Mouse (Mus musculus) cerebellum, adult 11-12 months (tissue): Measurements from ENCODE around the gene Ppif.

Experiments
- DNase-seq: peaks from one replicate; pipeline ENCODE4 v3.0.0; 2022

The Ppif gene

DNA sequence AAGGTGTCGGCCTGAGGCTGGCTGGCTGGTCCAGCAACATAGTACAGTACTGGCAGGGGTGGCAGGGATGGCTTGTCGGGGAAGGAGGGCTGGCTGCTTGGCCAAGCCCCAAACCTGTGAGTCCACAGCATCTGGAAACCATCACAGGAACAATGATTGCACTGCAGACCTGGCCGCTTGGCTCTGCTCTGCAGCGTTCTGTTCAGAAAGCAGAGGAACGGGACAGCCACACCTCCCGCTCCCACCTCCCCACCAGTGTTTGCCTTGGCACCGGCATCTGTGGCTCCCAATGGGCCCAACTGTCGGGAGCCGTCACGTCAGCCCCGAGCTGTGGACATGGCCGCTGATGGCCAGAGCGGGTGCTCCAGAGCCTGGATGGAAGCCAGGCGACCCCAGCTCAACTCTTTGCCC is 44.6 kb downstream of the Ppif start:
- DNase-seq: no peak

DNA sequence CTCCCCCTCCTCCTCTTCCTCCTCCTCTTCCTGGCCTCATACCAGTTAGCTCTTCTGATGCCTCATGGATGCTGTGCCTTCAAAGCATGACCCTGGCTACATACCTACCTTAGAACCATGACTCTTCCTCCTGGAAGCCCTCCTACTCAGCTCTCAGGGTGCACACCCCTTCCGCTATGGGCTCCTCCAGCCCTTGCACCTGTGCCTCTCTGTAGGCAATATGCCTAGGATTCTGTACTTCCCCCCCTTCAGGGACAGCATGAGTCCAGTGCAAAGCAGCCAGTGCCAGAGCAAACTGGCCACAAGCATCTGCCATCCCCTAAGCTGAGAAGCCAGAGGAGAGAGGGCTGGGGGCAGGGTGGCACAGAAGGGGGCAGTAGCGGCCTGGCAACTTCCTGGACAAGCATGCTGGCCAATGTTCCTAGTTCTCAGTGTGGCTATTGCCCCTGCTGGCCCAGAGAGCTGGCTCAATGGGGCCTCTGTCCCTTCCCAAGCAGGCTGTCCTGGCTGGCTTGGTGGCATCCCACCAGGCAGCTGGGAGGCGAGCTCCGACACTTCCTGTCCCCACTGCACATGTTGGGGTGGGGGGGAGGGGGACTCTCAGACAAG is 46.1 kb downstream of the Ppif start:
- peak; percentile 75 for DNase-seq

DNA sequence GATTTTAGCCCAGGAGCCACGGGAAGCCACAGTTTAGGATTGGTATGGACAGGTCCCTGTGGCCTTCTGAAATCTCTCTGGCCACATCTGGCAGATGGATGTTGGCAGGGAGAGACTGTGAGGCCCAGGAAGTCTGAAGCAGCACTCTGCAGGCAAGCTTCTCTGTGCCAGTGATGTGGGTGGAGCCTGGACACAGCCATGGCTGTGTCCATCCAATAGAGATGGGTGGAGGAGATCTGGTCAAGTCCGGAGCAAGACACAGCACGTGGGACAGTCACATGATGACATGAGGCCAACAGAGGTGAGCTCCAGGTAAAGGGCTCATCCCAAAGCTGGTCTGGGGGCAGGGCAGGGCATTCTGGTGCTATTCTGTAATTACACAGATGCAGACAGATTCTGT is 47.3 kb downstream of the Ppif start:
- DNase-seq: no peak

DNA sequence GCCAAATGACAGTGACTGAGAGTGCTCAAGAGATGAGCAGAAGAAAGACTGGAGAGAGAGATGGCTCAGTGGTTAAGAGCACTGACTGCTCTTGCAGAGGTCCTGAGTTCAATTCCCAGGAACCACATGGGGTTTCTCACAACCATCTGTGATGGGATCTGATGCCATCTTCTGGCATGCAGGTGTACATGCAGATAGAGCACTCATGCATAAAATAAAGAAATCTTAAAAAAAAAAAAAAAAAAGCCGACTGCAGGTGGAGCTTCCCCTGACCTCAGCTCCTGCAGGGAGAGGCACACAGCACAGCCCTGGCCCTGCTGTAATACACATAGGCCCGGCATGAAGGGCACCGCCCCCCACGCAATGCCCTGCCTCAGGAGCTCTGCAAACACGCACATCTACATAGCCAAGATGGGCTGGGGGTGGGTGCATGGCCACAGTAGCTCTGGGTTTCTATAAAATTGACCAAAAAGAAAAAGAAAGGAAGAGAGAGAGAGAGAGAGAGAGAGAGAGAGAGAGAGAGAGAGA is 48.0 kb downstream of the Ppif start:
- no peak for DNase-seq

DNA sequence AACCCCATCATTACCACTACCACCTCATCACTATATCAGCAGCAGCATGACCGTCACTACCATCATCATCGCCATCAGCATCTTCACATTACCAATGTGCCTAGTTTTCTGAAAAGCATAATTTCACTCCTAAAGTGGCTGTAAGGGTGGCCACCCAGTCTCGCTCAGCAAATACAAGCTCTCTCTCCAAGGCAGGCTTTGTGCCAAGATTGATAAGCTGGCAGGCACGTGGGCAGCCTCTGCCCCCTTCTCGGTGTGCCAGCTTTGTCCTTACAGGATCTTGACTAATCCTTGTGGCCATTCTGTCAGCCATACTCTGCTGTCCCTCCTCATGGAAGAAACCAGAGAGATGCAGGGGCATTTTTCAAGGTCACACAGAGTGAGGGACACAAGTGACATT is 49.0 kb downstream of the Ppif start:
- no peak for DNase-seq

DNA sequence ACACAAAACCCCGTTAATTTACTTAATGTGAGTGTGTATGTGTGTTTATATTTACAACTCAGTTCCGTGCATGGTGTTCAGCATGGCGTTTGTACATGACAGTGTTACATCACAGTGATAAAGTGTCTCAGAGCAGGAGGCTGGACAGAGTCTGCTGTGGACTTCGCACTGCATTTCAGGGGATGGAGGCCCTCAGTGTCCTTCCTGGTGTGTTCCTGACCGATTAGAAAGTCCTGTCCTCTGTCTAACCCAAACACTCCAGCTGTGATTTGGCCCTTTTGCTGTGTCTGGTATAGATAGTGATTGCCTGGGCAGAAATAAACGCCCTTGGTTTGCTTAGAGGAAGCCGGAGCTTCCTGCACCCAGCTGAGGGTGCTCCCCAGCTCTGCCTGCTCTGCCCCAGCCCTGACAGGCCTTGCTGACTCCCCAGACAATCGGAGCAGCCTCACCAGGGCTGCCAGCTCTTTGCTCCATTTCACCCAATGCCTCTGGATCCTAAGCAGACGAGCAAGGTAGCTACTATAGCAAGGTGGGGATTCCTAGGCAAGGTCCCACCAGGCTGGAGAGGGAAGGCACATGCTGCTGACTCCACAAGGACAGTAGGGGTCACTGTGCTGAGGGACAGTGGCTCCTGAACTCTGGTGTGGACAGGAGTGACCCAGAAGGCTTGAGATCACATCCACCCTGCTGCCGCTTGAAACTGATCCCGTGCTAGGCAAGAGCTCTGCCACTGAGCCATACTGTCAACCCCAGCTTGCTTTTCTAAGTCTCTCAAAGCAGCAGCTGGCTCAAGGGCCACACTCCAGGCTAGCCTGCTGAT is 51.6 kb downstream of the Ppif start:
- DNase-seq: no peak

DNA sequence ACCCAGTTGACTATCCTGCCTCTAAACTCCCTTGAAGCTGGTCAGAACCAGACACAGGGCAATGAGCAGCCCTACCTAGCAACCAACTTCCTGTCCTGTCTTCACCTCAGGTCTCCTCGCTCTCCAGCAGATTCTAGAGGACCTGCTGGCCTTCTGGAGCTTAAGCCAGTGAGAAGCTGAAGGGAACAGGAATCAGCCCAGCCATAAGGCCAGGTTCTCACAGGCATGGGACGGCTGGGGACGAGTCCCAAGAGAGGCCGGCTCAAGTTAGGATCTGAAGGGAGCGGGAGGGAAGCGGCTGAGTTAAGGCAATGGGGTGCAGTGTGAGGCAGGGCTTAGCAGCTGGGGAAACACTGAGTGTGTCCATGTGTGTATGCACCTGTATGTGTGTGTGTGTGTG is 52.4 kb downstream of the Ppif start:
- no peak for DNase-seq

DNA sequence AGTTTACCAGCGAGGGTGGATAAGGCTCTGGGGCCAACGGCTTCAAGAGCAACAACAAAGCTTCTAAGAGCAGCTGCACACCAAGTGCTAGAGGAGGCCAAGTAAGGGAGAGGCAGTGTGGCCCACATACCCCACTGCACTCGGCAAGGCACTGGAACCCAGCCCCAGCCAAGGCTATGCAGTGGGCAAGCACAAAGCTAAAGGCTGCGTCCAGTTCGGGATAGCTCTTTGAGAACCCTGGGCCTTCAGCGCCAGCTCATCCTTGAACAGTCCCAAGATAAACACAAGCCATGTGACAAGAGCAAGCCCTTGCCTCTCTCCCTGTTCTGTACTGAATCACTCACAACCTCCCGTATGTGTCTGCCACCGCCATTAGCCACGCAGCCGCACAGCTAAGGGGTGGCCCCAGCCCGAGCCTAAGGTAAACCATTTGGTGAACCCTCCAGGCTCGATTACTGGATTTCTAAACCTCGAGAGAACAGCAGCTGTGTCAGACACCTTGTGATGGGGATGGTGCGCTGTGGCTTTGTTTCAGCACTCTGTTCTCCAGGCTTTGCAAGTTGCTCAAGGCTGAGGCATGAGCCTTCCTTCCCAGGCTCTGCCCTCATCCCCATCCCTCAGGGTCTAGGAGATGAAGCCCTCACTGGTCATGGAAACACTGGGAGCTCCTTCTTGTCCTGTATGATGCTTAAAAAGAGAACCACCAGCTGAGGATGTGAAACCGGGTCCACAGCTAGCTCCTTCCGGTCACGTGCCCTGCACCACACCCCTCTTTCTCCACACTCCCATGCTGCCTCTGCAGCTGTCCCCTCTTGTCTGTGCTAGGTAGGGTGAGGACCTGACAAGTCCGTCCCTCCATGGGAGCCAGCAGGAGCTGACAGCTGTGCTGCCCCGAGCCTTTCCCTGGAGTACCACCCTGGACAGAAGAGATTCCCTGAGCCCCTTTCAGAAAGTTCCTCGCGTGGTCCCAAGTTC is 53.3 kb downstream of the Ppif start:
- DNase-seq: no peak

DNA sequence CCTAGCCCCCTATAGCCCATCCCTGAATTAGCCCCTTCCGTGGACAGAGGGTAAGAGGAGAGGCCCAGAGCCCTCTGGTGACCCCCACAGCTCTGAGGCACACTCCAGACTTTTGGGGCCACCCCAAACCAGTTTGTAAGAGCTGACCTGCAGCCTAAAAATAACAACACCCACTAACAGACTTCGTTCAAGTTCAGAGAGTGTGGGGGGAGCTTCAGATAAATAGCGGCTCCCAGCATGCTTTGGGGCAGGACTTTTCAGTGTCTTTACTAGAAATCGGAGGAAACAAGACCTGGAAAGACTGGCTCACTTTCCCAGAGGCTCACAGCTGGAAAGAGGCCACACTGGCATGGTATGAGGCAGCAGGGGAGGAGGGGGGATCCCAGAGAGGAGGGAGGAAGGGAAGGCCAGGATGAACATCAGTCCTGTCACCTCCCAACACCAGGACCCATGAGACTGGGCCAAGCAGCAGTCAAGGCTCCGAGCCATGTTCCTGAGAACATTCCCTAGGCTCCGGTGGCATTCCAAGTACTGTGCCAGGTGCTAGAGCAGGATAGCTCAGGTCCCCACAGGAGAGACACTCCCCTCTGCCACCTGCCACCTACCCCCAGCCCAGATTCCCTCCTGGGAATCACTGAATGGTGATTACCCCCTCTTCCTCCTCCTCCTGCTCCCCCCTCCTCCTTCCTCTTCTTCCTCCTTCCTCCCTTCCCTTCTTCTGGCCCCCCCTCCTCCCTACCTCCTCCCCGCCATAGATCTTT is 54.2 kb downstream of the Ppif start:
- no peak for DNase-seq

DNA sequence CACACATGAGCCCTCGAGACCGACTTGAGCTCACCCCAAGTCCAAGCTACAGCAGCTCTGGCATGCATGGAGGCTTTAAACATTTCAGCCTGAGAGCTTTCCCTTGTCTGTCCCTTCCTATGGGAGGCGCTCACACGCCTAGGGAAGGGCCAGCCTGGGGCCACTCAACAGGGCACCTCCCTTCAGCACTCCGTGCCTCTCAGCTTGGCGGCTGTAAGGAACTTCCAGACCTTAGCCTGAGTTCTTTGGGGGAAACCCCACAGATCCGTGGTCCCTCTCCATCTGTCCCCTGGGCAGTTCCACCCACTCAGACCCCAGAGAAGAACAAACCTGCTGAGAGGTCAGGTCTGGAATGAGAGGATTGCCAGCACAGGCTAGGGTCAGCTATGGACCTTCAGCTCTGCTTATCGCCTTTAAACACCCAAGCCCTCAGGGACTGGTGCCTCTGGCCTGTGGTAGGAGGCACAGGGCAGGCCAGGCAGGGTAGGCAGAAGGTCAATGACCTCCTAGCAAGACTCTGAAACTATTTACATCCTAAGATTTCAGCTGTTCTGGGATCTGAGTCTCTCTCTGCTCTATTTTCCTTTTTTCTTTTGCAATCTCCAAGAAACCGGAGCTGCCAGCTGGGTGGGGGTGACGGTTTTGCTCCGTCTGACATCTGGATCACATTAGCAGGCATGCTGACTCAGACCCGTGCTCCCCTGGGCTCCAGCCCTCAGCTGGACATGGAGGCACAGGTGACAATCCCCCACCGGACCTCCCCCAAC is 55.4 kb downstream of the Ppif start:
- no peak for DNase-seq
